Mouse (Mus musculus) heart, postnatal 0 days (tissue): ENCODE data around the gene Psip1. TPM values are rescaled to one million over a fixed set of nuclear protein-coding genes. Genes with fewer than 3 reads are reported as not detected.
A peak's percentile ranks its signal among the peaks of the same experiment; 100 is the strongest.
"Not testable (repeated sequence)": the region's sequence is repeated elsewhere in the genome, so short reads cannot be mapped to it uniquely, and the experiment has no call there.

Experiments used
- ATAC-seq: fragments of 200-750 bp; cut with Nextera tagmentation; 2 replicates; pipeline ENCODE4 v1.8.0; 2017; ENCODE audit warnings: low read depth, moderate number of reproducible peaks, moderate library complexity; ENCODE audit not compliant: insufficient read depth
- DNase-seq: peaks from one replicate; pipeline ENCODE4 v3.0.0-alpha.2; 2016; ENCODE audit warnings: low spot score
- H3K27ac ChIP-seq: fragments of 300-500 bp; sonication (generic); 2 replicates; pipeline ENCODE4 v1.5.1; 2014; ENCODE audit warnings: low read depth, mild to moderate bottlenecking
- H3K27me3 ChIP-seq: fragments of 300-500 bp; sonication (generic); 2 replicates; pipeline ENCODE4 v1.6.1; 2014; ENCODE audit warnings: low read length, mixed read lengths; ENCODE audit not compliant: control insufficient read depth, insufficient read depth
- H3K36me3 ChIP-seq: fragments of 300-500 bp; sonication (generic); replicated peaks from 2 replicates; pipeline ENCODE4 v1.6.1; 2014; ENCODE audit warnings: low read length, mixed read lengths; ENCODE audit not compliant: control insufficient read depth, insufficient read depth
- H3K4me1 ChIP-seq: fragments of 300-500 bp; sonication (generic); 2 replicates; pipeline ENCODE4 v1.6.1; 2014; ENCODE audit warnings: antibody characterized with exemption; ENCODE audit not compliant: control insufficient read depth, insufficient read depth
- H3K4me2 ChIP-seq: fragments of 300-500 bp; sonication (generic); 2 replicates; pipeline ENCODE4 v1.6.1; 2014; ENCODE audit warnings: low read depth, mild to moderate bottlenecking, low read length, moderate library complexity
- H3K4me3 ChIP-seq: fragments of 300-500 bp; sonication (generic); 2 replicates; pipeline ENCODE4 v1.5.1; 2014; ENCODE audit warnings: low read depth, low read length
- H3K9ac ChIP-seq: fragments of 300-500 bp; sonication (generic); replicated peaks from 2 replicates; pipeline ENCODE4 v1.6.1; 2014; ENCODE audit warnings: low read depth, low read length, mixed read lengths
- H3K9me3 ChIP-seq: fragments of 300-500 bp; sonication (generic); replicated peaks from 2 replicates; pipeline ENCODE4 v1.6.1; 2016; ENCODE audit warnings: low read length; ENCODE audit not compliant: control insufficient read depth
- CTCF ChIP-seq: IDR thresholded peaks from 2 replicates; pipeline ENCODE4 v1.5.1; 2016; ENCODE audit warnings: antibody characterized with exemption, control low read depth, low read depth
- EP300 ChIP-seq: IDR thresholded peaks from 2 replicates; pipeline ENCODE4 v1.6.1; 2016; ENCODE audit warnings: antibody characterized with exemption, low read depth
- WGBS: fragments of 180-500 bp; shearing (Covaris S2); extraction: QIAGEN DNeasy Blood & Tissue Kit; methylation state at CpG from one replicate; pipeline ENCODE4 v1.1.7; 2014; 5-methylcytosine and 5-hydroxymethylcytosine counted together
- polyA plus RNA-seq: library from polyadenylated mRNA; unstranded; fragments of >200 nt; fragmentation: Nextera tagmentation; extraction: Ambion mirVana; gene quantifications from 2 replicates; pipeline ENCODE4 v1.2.1, GENCODE M21; 2015
- total RNA-seq: library from RNA; depleted of rRNA; stranded (reverse); fragments of >200 nt; gene quantifications from 2 replicates; pipeline ENCODE4 v1.2.3, GENCODE M21; 2014; ENCODE audit warnings: low replicate concordance

The Psip1 gene
- total and polyA plus RNA-seq, 2 experiments from 2014 or later = 20.3 to 39.5 TPM

DNA sequence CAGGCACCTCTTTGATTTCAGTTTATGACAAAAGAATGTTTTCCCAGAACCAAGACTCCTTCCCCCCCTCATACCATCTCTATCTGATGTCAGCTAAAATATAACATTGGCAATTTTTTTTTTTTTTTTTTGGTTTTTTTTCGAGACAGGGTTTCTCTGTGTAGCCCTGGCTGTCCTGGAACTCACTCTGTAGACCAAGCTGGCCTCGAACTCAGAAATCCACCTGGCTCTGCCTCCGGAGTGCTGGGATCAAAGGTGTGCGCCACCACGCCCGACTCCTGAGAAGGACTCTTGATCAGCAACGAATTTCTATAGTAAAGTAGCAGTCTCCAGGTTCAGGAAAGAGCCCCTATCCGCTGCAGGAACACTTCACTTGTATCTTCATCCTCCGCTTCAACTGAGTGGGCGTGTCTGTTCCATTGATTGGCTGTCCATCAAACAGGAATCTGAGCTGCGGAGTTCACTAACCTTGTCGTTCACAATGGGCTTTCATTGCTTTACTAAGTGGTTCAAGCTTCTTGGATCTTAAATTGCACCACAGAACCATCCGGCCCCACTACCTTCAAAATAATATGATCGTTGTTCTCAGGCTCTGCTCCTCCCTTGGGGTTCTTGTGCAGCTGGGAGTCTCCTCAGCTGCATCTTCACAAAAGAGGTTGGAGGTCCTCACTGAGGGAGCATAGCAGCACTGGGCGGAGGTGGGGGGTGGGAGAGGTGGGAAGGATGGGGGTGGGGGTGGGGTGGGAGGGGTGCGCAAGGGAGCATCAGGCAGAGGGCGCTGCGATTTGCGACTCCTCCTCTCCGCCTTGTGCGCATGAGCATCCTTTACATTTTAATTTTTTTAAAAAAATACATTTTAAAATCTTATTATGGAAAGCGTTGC is 14.1 kb upstream of the Psip1 start:
- DNase-seq = no peak
- WGBS = 12% methylated on average over 22 of the region's 22 CpGs
- Histone ChIP-seq H3K27me3 (no peaks in the 10 kb centered on the region), H3K4me2 (peak overlapping the region; percentile 42), H3K27ac (no peak overlapping the region), H3K9me3 (no peaks in the 10 kb centered on the region), H3K4me3 (no peak overlapping the region), H3K4me1 (no peaks in the 10 kb centered on the region), H3K9ac (no peak overlapping the region), H3K36me3 (no peaks in the 10 kb centered on the region)
- ATAC-seq = peak; percentile 17; the same call in 1 of the 2 replicates
- TF ChIP-seq EP300 (no peak), CTCF (no peak)

DNA sequence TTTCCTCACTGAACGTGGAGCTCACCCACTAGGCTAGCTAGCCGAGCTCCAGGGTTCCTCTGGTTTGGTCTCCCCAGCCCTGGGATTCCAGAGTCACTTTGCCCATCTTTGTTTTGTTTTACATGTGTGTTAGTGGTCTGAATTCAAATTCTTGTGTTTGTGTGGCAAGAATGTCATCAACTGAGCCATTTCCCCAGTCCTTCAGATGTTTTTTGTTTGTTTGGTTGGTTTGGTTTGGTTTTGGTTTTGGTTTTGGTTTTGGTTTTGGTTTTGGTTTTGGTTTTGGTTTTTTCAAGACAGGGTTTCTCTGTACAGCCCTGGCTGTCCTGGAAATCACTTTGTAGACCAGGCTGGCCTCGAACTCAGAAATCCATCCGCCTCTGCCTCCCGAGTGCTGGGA is 10.8 kb upstream of the Psip1 start:
- H3K9me3 ChIP-seq, H3K4me2 ChIP-seq, DNase-seq, H3K27ac ChIP-seq, H3K27me3 ChIP-seq, H3K4me3 ChIP-seq, H3K9ac ChIP-seq, ATAC-seq, H3K36me3 ChIP-seq, H3K4me1 ChIP-seq: not testable (repeated sequence)
- 79% methylated on average over 5 of the region's 5 CpGs for WGBS

DNA sequence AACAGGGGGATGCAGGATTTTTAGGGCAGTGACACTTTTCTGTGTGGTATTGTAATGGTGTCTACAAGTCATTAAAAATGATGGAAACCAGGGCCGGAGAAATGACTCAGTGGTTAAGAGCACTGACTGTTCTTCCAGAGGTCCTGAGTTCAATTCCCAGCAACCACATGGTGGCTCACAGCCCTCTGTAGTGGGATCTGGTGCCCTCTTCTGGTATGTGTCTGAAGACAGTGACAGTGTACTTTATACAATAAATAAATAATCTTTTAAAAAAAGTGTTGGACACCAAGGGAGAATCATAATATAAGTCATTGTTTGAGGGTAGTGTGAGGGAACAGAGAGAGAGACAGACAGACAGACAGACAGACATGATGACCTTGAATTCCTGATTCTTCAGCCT is 6.9 kb upstream of the Psip1 start:
- Histone ChIP-seq H3K4me3 (no peak overlapping the region), H3K9me3 (no peaks in the 10 kb centered on the region), H3K4me2 (no peak overlapping the region), H3K9ac (no peak overlapping the region), H3K36me3 (no peaks in the 10 kb centered on the region), H3K27ac (no peak overlapping the region), H3K4me1 (no peaks in the 10 kb centered on the region), H3K27me3 (no peaks in the 10 kb centered on the region)
- DNase-seq = no peak
- no peak for ATAC-seq
- TF ChIP-seq EP300 = no peak
- TF ChIP-seq CTCF = no peak
- 94% methylated on average over 1 of the region's 1 CpGs for WGBS

DNA sequence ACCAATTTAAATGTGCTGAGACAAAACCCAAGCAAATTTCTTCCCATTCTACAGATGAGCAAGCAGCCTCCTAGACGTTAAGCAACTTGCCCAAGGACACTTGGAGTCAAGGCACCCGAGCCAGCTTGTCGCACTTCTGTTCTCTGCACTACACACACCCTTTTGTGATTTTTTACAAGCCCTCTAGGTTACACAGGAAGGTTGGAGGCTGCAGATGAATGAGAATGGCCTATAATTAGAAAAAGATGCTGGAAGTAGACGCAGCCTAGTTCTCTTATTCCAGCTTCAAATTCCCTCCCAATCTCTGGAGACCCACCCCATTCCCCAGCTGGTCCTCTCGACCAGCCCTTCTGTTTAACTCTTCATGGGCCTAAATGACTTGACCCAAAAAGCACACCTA is 2.9 kb upstream of the Psip1 start:
- WGBS = 35% methylated on average over 5 of the region's 5 CpGs
- ATAC-seq = no peak

DNA sequence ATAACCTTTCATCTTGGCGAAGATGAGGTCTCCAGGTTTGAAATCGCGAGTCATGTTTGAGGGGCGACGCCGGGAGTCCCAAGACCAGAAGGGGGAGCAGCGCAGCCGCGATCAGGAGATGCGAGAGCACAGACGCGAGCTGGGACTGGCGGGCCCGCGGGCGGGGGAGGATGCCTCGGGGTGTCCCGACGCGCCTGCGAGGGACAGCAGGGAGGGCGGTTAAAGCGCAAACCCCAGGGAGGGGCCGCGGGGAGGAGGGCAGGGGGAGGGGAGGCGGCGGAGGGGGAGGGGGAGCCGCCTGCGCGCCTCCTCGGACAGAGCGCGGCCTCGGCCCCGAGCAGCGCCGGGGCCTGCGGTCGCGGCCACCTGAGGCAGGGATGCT is 533 bp downstream of the Psip1 start:
- H3K4me3 ChIP-seq = peak overlapping the region; percentile 98
- H3K9ac ChIP-seq = peak overlapping the region; percentile 88
- 1% methylated on average over 27 of the region's 40 CpGs for WGBS
- H3K4me1 ChIP-seq = 0 out of 2 replicates have a peak, but pooled peaks cover 4% of the 10 kb centered on the region
- H3K9me3 ChIP-seq = no peaks in the 10 kb centered on the region
- peaks cover 17% of the 10 kb centered on the region; the same call in 1 of the 2 replicates for H3K36me3 ChIP-seq
- ATAC-seq (peak; percentile 86), DNase-seq (peak; percentile 86)
- H3K27me3 ChIP-seq = no peaks in the 10 kb centered on the region
- H3K27ac ChIP-seq = peak overlapping the region; percentile 95
- peak overlapping the region; percentile 92 for H3K4me2 ChIP-seq
- TF ChIP-seq EP300 (no peak), CTCF (peak; percentile 66)

More for the DNA sequence above, 2.9 kb upstream of the Psip1 start:
- Histone ChIP-seq H3K9me3 (no peaks in the 10 kb centered on the region), H3K4me2 (no peak overlapping the region), H3K4me1 (0 out of 2 replicates have a peak, but pooled peaks cover 4% of the 10 kb centered on the region), H3K9ac (no peak overlapping the region), H3K27ac (no peak overlapping the region), H3K27me3 (no peaks in the 10 kb centered on the region), H3K36me3 (no peaks in the 10 kb centered on the region), H3K4me3 (no peak overlapping the region)
- DNase-seq = no peak
- no peak for TF ChIP-seq EP300
- no peak for TF ChIP-seq CTCF
